Mouse (Mus musculus): ENCODE data around the gene Nfya. TPM values are rescaled to one million over a fixed set of nuclear protein-coding genes. Genes with fewer than 3 reads are reported as not detected.

The Nfya gene
- polyA plus RNA-seq, 1 experiment from 2014 or later, result 17.2 TPM

- H3K36me3 ChIP-seq, result no peaks in the 10 kb centered on the region
- no peak for ATAC-seq (ENCODE audit: low FRiP score, low read depth)
- H3K4me2 ChIP-seq (replicated peaks), result no peak overlapping the region
- no peaks in the 10 kb centered on the region for H3K4me1 ChIP-seq
- no peak overlapping the region for H3K9ac ChIP-seq (replicated peaks)
- no peak overlapping the region for H3K4me3 ChIP-seq
- no peak overlapping the region for H3K27ac ChIP-seq (replicated peaks)
- 0 out of 2 replicates have a peak, but pooled peaks cover 5% of the 10 kb centered on the region for H3K9me3 ChIP-seq
- H3K27me3 ChIP-seq, result no peaks in the 10 kb centered on the region
Measured at GRCm38 (mm10) chr17:48379050-48379449, 30.7 kb downstream of the Nfya start.

GRCm38 (mm10) chr17:48376102-48376501, 33.6 kb downstream of the Nfya start:
- no peak for ATAC-seq (ENCODE audit: low FRiP score, low read depth)
- 90% methylated on average over 1 of the region's 1 CpGs for WGBS
- Histone ChIP-seq H3K9me3 (0 out of 2 replicates have a peak, but pooled peaks cover 5% of the 10 kb centered on the region), H3K27ac (replicated peaks) (no peak overlapping the region), H3K4me1 (no peaks in the 10 kb centered on the region), H3K4me2 (replicated peaks) (no peak overlapping the region), H3K27me3 (no peaks in the 10 kb centered on the region), H3K9ac (replicated peaks) (no peak overlapping the region), H3K36me3 (no peaks in the 10 kb centered on the region), H3K4me3 (no peak overlapping the region)

GRCm38 (mm10) chr17:48372987-48373386, 36.7 kb downstream of the Nfya start:
- no peaks in the 10 kb centered on the region for H3K4me1 ChIP-seq
- no peak overlapping the region for H3K4me3 ChIP-seq
- 0 out of 2 replicates have a peak, but pooled peaks cover 5% of the 10 kb centered on the region for H3K9me3 ChIP-seq
- H3K27ac ChIP-seq (replicated peaks), result no peak overlapping the region
- no peak for ATAC-seq (ENCODE audit: low FRiP score, low read depth)
- no peak overlapping the region for H3K9ac ChIP-seq (replicated peaks)
- H3K27me3 ChIP-seq, result no peaks in the 10 kb centered on the region
- no peak overlapping the region for H3K4me2 ChIP-seq (replicated peaks)
- no peaks in the 10 kb centered on the region for H3K36me3 ChIP-seq
- 77% methylated on average over 8 of the region's 8 CpGs for WGBS

GRCm38 (mm10) chr17:48371621-48372020, 38.1 kb downstream of the Nfya start:
- H3K4me1 ChIP-seq, result no peaks in the 10 kb centered on the region
- no peak overlapping the region for H3K4me3 ChIP-seq
- no peaks in the 10 kb centered on the region for H3K36me3 ChIP-seq
- H3K4me2 ChIP-seq (replicated peaks), result no peak overlapping the region
- H3K9me3 ChIP-seq, result 0 out of 2 replicates have a peak, but pooled peaks cover 5% of the 10 kb centered on the region
- ATAC-seq (ENCODE audit: low FRiP score, low read depth), result no peak
- H3K27ac ChIP-seq (replicated peaks), result no peak overlapping the region
- no peaks in the 10 kb centered on the region for H3K27me3 ChIP-seq
- H3K9ac ChIP-seq (replicated peaks), result no peak overlapping the region

GRCm38 (mm10) chr17:48366806-48367205, 42.9 kb downstream of the Nfya start:
- Histone ChIP-seq H3K4me2 (replicated peaks) (no peak overlapping the region), H3K9ac (replicated peaks) (no peak overlapping the region), H3K27me3 (no peaks in the 10 kb centered on the region), H3K4me1 (no peaks in the 10 kb centered on the region; the same call in 1 of the 2 replicates), H3K9me3 (no peaks in the 10 kb centered on the region), H3K27ac (replicated peaks) (no peak overlapping the region), H3K36me3 (no peaks in the 10 kb centered on the region), H3K4me3 (no peak overlapping the region)
- ATAC-seq (ENCODE audit: low FRiP score, low read depth), result no peak
- WGBS, result 91% methylated on average over 5 of the region's 5 CpGs

GRCm38 (mm10) chr17:48365511-48366155, 44.1 kb downstream of the Nfya start:
- no peaks in the 10 kb centered on the region for H3K9me3 ChIP-seq
- ATAC-seq (ENCODE audit: low FRiP score, low read depth), result no peak
- H3K9ac ChIP-seq (replicated peaks), result no peak overlapping the region
- 67% methylated on average over 9 of the region's 9 CpGs for WGBS
- H3K36me3 ChIP-seq, result no peaks in the 10 kb centered on the region
- H3K27me3 ChIP-seq, result no peaks in the 10 kb centered on the region
- no peaks in the 10 kb centered on the region; the same call in 1 of the 2 replicates for H3K4me1 ChIP-seq
- no peak overlapping the region for H3K4me2 ChIP-seq (replicated peaks)
- H3K4me3 ChIP-seq, result no peak overlapping the region
- no peak overlapping the region for H3K27ac ChIP-seq (replicated peaks)

GRCm38 (mm10) chr17:48363421-48363965, 46.2 kb downstream of the Nfya start:
- Histone ChIP-seq H3K36me3 (no peaks in the 10 kb centered on the region), H3K9me3 (no peaks in the 10 kb centered on the region), H3K4me1 (no peaks in the 10 kb centered on the region; the same call in 1 of the 2 replicates), H3K4me2 (replicated peaks) (no peak overlapping the region), H3K27ac (replicated peaks) (no peak overlapping the region), H3K4me3 (no peak overlapping the region), H3K27me3 (no peaks in the 10 kb centered on the region), H3K9ac (replicated peaks) (no peak overlapping the region)
- no peak for ATAC-seq (ENCODE audit: low FRiP score, low read depth)
- WGBS, result 76% methylated on average over 6 of the region's 6 CpGs

GRCm38 (mm10) chr17:48362966-48363365, 46.7 kb downstream of the Nfya start:
- Histone ChIP-seq H3K4me2 (replicated peaks) (no peak overlapping the region), H3K9me3 (no peaks in the 10 kb centered on the region), H3K9ac (replicated peaks) (no peak overlapping the region), H3K4me3 (no peak overlapping the region), H3K36me3 (no peaks in the 10 kb centered on the region), H3K27me3 (no peaks in the 10 kb centered on the region), H3K27ac (replicated peaks) (no peak overlapping the region), H3K4me1 (no peaks in the 10 kb centered on the region; the same call in 1 of the 2 replicates)
- ATAC-seq (ENCODE audit: low FRiP score, low read depth), result no peak
- WGBS, result 91% methylated on average over 8 of the region's 8 CpGs

GRCm38 (mm10) chr17:48362346-48362745, 47.4 kb downstream of the Nfya start:
- H3K9ac ChIP-seq (replicated peaks), result no peak overlapping the region
- no peak overlapping the region for H3K4me3 ChIP-seq
- no peak overlapping the region for H3K27ac ChIP-seq (replicated peaks)
- H3K27me3 ChIP-seq, result no peaks in the 10 kb centered on the region
- H3K4me1 ChIP-seq, result no peaks in the 10 kb centered on the region; the same call in 1 of the 2 replicates
- whole genome bisulfite sequencing, result 83% methylated on average over 3 of the region's 3 CpGs
- ATAC-seq (ENCODE audit: low FRiP score, low read depth), result no peak
- H3K36me3 ChIP-seq, result no peaks in the 10 kb centered on the region
- no peak overlapping the region for H3K4me2 ChIP-seq (replicated peaks)
- no peaks in the 10 kb centered on the region for H3K9me3 ChIP-seq

- 86% methylated on average over 4 of the region's 4 CpGs for WGBS
- no peak overlapping the region for H3K27ac ChIP-seq (replicated peaks)
- H3K9ac ChIP-seq (replicated peaks), result no peak overlapping the region
- no peaks in the 10 kb centered on the region for H3K36me3 ChIP-seq
- H3K9me3 ChIP-seq, result no peaks in the 10 kb centered on the region
- no peaks in the 10 kb centered on the region for H3K27me3 ChIP-seq
- no peak overlapping the region for H3K4me3 ChIP-seq
- ATAC-seq (ENCODE audit: low FRiP score, low read depth), result no peak
- H3K4me2 ChIP-seq (replicated peaks), result no peak overlapping the region
- no peaks in the 10 kb centered on the region for H3K4me1 ChIP-seq
Measured at GRCm38 (mm10) chr17:48360462-48360861, 49.2 kb downstream of the Nfya start.

GRCm38 (mm10) chr17:48359616-48360015, 50.1 kb downstream of the Nfya start, which contains the start of gene Treml1:
Treml1 (plus strand) TSS chr17:48359916.
- Histone ChIP-seq H3K9me3 (no peaks in the 10 kb centered on the region), H3K27me3 (no peaks in the 10 kb centered on the region), H3K4me3 (no peak within 1 kb of the TSS), H3K4me2 (replicated peaks) (no peak within 1 kb of the TSS), H3K36me3 (no peaks in the 10 kb centered on the region), H3K4me1 (no peaks in the 10 kb centered on the region), H3K27ac (replicated peaks) (no peak within 1 kb of the TSS), H3K9ac (replicated peaks) (no peak within 1 kb of the TSS)
- 85% methylated on average over 7 of the region's 7 CpGs for WGBS
- ATAC-seq (ENCODE audit: low FRiP score, low read depth), result no peak

- Histone ChIP-seq H3K27me3 (no peaks in the 10 kb centered on the region), H3K9ac (replicated peaks) (no peak overlapping the region), H3K9me3 (no peaks in the 10 kb centered on the region), H3K4me2 (replicated peaks) (no peak overlapping the region), H3K4me1 (no peaks in the 10 kb centered on the region), H3K27ac (replicated peaks) (no peak overlapping the region), H3K36me3 (no peaks in the 10 kb centered on the region), H3K4me3 (no peak overlapping the region)
- 60% methylated on average over 2 of the region's 2 CpGs for WGBS
- no peak for ATAC-seq (ENCODE audit: low FRiP score, low read depth)
Measured at GRCm38 (mm10) chr17:48357892-48358291, 51.8 kb downstream of the Nfya start.
